Mouse (Mus musculus): ENCODE results near the gene Vmn1r15.

DNA sequence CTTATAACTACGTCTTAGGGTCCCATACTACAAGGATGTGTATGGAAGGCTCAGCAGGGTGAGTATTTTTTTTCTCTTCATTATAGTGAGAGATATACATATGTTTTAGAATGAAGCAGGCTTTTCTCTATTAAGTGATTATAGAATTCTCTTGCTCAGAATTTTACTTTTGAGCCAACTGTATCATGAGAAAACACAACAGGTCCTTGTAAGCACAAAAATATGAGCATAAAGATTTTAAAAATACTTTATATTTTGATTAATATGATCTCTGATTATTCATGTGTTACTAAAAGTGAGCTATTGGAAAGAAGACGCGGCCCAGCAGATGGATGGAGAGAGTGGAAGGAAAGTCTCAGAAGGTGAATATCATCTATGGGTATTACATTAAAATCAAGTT is 26.4 kb upstream of the Vmn1r15 start, which contains the start of gene Vmn1r14:
- TF ChIP-seq POLR2AphosphoS5 (IDR thresholded peaks at IDR 0.05; ENCODE audit: insufficient replicate concordance, low read depth, low read length) = no peak
- TF ChIP-seq GATA1 (IDR thresholded peaks at IDR 0.05; ENCODE audit: borderline replicate concordance, low read length) = no peak

Measured in G1E (cell line).